ENCODE assay signal across 8 mouse cellular contexts in genomic region chr9:15305503-15306397, GRCm38 (mm10). TPM values are rescaled to one million over a fixed set of nuclear protein-coding genes. Genes with fewer than 3 reads are reported as not detected.
A peak's percentile ranks its signal among the peaks of the same experiment; 100 is the strongest.
DNase-seq lines count a peak whose midpoint lies in the region; ATAC-seq lines count a peak whose summit lies in the region.

Gene Taf1d, plus strand, starts transcription at chr9:15306214.

- ATAC-seq in intestine, embryonic 14.5 days (replicated peaks; ENCODE audit: low FRiP score, low TSS enrichment, low read depth) = peak; percentile 97

- peak within 1 kb of the TSS; percentile 86 for H3K4me3 ChIP-seq in intestine, embryonic 14.5 days (ENCODE audit: low read depth, low read length)

- peak within 1 kb of the TSS; percentile 98 for H3K9ac ChIP-seq in intestine, embryonic 14.5 days (ENCODE audit: low read length)

- WGBS in intestine, embryonic 14.5 days = 13% methylated on average over 45 of the region's 45 CpGs

- DNase-seq in adrenal gland, adult 18-20 months (ENCODE audit: low spot score in 2 of 2) = peak; percentile 99
- DNase-seq in embryo, embryonic 11 days = peak; percentile 97
- DNase-seq in gastrocnemius, postnatal 25 days = peak; percentile 96
- DNase-seq in intestine, embryonic 14.5 days (ENCODE audit: low spot score) = peak; percentile 100
- DNase-seq in left cerebral cortex, postnatal 14 days (ENCODE audit: low spot score in 2 of 2) = peak; percentile 96
- peak; percentile 96 for DNase-seq in mesoderm, embryonic 11.5 days (ENCODE audit: low read depth, low spot score)
- peak; percentile 93 to 94 for DNase-seq in right cerebral cortex, postnatal 36 days (ENCODE audit: low spot score in 2 of 2)
- peak; percentile 94 for DNase-seq in yolk sac, embryonic 10.5 days (ENCODE audit: low spot score)

- peaks cover 35% of the 10 kb centered on the region for H3K36me3 ChIP-seq in intestine, embryonic 14.5 days (ENCODE audit: control insufficient read depth, insufficient read depth, low read length)

- peak within 1 kb of the TSS; percentile 87 for H3K4me2 ChIP-seq in intestine, embryonic 14.5 days (ENCODE audit: low read length)

- H3K4me1 ChIP-seq in intestine, embryonic 14.5 days (replicated peaks; ENCODE audit: control insufficient read depth, insufficient read depth, low read length) = peaks cover 26% of the 10 kb centered on the region

- H3K27me3 ChIP-seq in intestine, embryonic 14.5 days (replicated peaks; ENCODE audit: control insufficient read depth, insufficient read depth, low read length) = no peaks in the 10 kb centered on the region

- peak within 1 kb of the TSS; percentile 92 for H3K27ac ChIP-seq in intestine, embryonic 14.5 days (ENCODE audit: low read depth)

- intact Hi-C loops in left cerebral cortex, postnatal 14 days (cut with DNase I) = no loop called here

- H3K9me3 ChIP-seq in intestine, embryonic 14.5 days (ENCODE audit: control insufficient read depth, low read length) = no peaks in the 10 kb centered on the region

RNA-seq across cellular contexts. Expression of gene Taf1d, which starts in this region (rescaled TPM):
- total RNA-seq in adrenal gland, adult 18-20 months (2021) = 100 to 1,000 TPM in 1 of 2 experiments, 10 to 100 TPM in 1; 78.8 to 108 TPM
- 10 to 100 TPM; 65.4 to 80.6 TPM for total RNA-seq in gastrocnemius, postnatal 25 days (2021)
- polyA plus RNA-seq in intestine, embryonic 14.5 days (2014; fragmentation: Nextera tagmentation; extraction: Ambion mirVana) = 85.9 and 87.5 TPM in 2 replicates
- 10 to 100 TPM; 30.7 to 32.7 TPM for total RNA-seq in left cerebral cortex, postnatal 14 days (2021)

Comparison
In these comparisons a context has a peak if more than half of its experiments do, and no peak if none do; other contexts are left out.
1. Peak in every context shown above with its lines: DNase-seq, ATAC-seq, H3K4me3 ChIP-seq and H3K27ac ChIP-seq.